Mouse (Mus musculus): ENCODE results near the gene Nelfa.
"Not testable (repeated sequence)": the region's sequence is repeated elsewhere in the genome, so short reads cannot be mapped to it uniquely, and the experiment has no call there.

The Nelfa gene

GRCm38 (mm10) chr5:33919466-33919865 is 16.7 kb downstream of the Nelfa start:
- DNase-seq (ENCODE audit: low read depth), result no peak

GRCm38 (mm10) chr5:33916616-33917015 is 19.6 kb downstream of the Nelfa start:
- not testable (repeated sequence) for DNase-seq (ENCODE audit: low read depth)

- not testable (repeated sequence) for DNase-seq (ENCODE audit: low read depth)
Measured at GRCm38 (mm10) chr5:33915031-33915430, 21.2 kb downstream of the Nelfa start.

- no peak for DNase-seq (ENCODE audit: low read depth)
Measured at GRCm38 (mm10) chr5:33903176-33903575, 33.0 kb downstream of the Nelfa start.

- DNase-seq (ENCODE audit: low read depth), result no peak
Measured at GRCm38 (mm10) chr5:33902696-33903095, 33.5 kb downstream of the Nelfa start.

- no peak for DNase-seq (ENCODE audit: low read depth)
Measured at GRCm38 (mm10) chr5:33901278-33901677, 34.9 kb downstream of the Nelfa start.

- DNase-seq (ENCODE audit: low read depth), result no peak
Measured at GRCm38 (mm10) chr5:33900701-33901263, 35.4 kb downstream of the Nelfa start.

- no peak for DNase-seq (ENCODE audit: low read depth)
Measured at GRCm38 (mm10) chr5:33900101-33900500, 36.1 kb downstream of the Nelfa start.

GRCm38 (mm10) chr5:33899245-33899644 is 37.0 kb downstream of the Nelfa start:
- DNase-seq (ENCODE audit: low read depth), result no peak

GRCm38 (mm10) chr5:33898671-33899070 is 37.5 kb downstream of the Nelfa start:
- DNase-seq (ENCODE audit: low read depth), result no peak

- no peak for DNase-seq (ENCODE audit: low read depth)
Measured at GRCm38 (mm10) chr5:33897158-33897557, 39.1 kb downstream of the Nelfa start.

GRCm38 (mm10) chr5:33895116-33895515 is 41.1 kb downstream of the Nelfa start:
- DNase-seq (ENCODE audit: low read depth), result no peak

- DNase-seq (ENCODE audit: low read depth), result no peak
Measured at GRCm38 (mm10) chr5:33893406-33893805, 42.8 kb downstream of the Nelfa start.

- DNase-seq (ENCODE audit: low read depth), result no peak
Measured at GRCm38 (mm10) chr5:33881118-33881517, 55.1 kb downstream of the Nelfa start.

GRCm38 (mm10) chr5:33875472-33875871 is 60.7 kb downstream of the Nelfa start:
- no peak for DNase-seq (ENCODE audit: low read depth)

GRCm38 (mm10) chr5:33857693-33858092 is 78.5 kb downstream of the Nelfa start:
- DNase-seq (ENCODE audit: low read depth), result no peak

GRCm38 (mm10) chr5:33854019-33854418 is 82.2 kb downstream of the Nelfa start:
- no peak for DNase-seq (ENCODE audit: low read depth)

- DNase-seq (ENCODE audit: low read depth), result no peak
Measured at GRCm38 (mm10) chr5:33853086-33853485, 83.1 kb downstream of the Nelfa start.

GRCm38 (mm10) chr5:33851466-33851865 is 84.7 kb downstream of the Nelfa start:
- no peak for DNase-seq (ENCODE audit: low read depth)

Data from c-Kit-positive CD71-negative TER-119-negative erythroid progenitor cells, embryonic 14.5 days (primary cell).